Mouse (Mus musculus) NIH3T3 (cell line): ENCODE data around the gene Car11.
"Not testable (repeated sequence)": the region's sequence is repeated elsewhere in the genome, so short reads cannot be mapped to it uniquely, and the experiment has no call there.

Experiments used
- DNase-seq: peaks from one replicate; pipeline ENCODE4 v3.0.0-alpha.2; 2012; ENCODE audit warnings: low read depth

The Car11 gene

GRCm38 (mm10) chr7:45699523-45700141 is at the start of gene Car11:
Gene Car11 (plus strand): TSS chr7:45699843.
- DNase-seq = no peak

GRCm38 (mm10) chr7:45650484-45650883 is 49.2 kb upstream of the Car11 start:
- DNase-seq = not testable (repeated sequence)

DNA sequence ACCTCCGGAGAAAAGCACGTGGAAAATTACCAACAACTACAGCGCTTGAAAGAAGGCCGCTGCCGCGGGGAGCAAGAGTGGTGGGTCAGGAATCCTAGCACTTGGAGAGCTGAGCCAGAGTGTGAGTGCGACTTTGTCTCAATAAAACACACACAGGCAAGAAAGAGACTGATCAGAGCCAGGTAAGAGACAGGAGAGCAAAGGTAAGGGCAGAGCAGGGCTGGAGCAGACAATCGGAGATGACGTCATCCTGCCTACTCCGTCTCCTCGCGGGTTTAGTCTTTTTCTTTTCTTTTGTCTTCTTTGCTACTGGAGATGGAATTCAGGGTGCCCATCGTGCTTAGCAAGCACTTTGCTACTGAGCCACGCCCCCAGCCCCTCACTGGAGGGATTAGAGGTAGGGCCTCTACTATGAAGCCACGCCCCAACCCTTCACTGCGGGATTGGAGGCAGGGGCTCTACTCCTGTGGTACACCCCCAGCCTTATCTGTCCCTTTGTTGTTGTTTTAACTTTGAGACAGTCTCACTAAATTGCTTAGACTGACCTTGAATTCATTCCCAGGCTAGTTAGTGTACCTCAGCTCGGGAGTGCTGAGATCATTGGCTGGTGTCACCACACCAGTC is 45.1 kb upstream of the Car11 start:
- no peak for DNase-seq

- DNase-seq = no peak
Measured at GRCm38 (mm10) chr7:45660746-45661478, 38.7 kb upstream of the Car11 start.

- DNase-seq = not testable (repeated sequence)
Measured at GRCm38 (mm10) chr7:45661702-45662101, 37.9 kb upstream of the Car11 start.

DNA sequence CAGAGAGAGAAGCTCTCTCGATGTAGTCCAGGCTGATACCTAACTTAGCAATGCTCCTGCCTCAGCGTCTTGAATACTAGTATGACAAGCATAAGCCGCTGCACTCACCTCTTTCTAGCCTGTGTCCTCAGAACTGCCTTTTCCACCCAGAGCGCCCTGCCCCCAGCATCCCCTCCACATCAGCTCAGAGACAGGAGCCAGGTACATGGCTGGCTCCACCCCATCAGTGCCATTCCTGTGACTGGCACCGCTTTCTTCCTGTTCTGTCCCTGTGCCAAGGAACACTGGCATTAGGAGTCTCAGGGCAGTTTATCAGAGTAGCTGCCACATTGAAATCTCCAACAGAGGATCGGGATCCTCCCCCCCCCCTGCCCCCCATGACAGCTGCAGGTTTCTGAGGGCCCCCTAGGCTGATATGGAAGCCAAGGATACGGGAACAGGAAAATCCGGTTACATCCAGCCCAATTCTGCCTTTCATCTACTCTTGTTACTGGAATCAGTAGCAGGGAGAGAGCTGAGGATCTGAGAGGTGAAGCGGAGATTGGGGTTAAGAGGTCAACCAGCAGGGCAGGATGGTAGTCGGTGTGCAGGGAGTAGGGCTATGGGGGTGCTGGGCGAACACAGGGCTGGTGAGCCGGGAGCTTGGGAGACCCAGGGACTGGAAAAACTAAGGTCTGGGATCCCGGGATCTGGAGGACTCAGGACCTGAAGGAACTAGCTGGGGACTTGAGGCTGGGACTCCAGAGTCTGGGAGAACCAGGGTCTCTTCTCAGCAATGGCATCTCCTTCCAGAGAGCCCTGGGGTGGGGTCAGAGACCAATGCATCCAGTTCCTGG is 34.1 kb upstream of the Car11 start:
- DNase-seq = no peak

GRCm38 (mm10) chr7:45666161-45666560 is 33.5 kb upstream of the Car11 start, which contains the start of gene Fut2:
Gene Fut2 (minus strand): TSS chr7:45666394.
- DNase-seq = no peak

DNA sequence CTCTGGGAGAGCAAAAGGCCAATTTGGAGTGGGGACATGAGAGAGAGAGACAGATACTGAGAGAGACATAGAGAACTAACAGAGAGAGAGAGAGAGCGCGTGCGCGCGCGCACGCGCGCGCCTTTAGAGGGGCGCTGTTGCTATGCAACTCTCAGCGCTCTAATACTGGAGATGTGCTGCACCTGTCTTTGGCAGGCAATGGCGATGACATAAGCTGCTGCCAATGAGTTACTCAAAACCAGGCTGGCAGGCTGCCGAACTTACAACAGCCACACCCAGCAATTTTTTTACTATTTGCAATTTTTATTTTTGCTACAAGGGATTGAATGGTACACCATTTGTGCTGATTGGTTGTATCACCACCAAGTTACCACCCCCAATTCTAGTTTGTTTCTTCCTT is 31.9 kb upstream of the Car11 start:
- peak; percentile 56 for DNase-seq

GRCm38 (mm10) chr7:45668921-45669320 is 30.7 kb upstream of the Car11 start:
- no peak for DNase-seq

DNA sequence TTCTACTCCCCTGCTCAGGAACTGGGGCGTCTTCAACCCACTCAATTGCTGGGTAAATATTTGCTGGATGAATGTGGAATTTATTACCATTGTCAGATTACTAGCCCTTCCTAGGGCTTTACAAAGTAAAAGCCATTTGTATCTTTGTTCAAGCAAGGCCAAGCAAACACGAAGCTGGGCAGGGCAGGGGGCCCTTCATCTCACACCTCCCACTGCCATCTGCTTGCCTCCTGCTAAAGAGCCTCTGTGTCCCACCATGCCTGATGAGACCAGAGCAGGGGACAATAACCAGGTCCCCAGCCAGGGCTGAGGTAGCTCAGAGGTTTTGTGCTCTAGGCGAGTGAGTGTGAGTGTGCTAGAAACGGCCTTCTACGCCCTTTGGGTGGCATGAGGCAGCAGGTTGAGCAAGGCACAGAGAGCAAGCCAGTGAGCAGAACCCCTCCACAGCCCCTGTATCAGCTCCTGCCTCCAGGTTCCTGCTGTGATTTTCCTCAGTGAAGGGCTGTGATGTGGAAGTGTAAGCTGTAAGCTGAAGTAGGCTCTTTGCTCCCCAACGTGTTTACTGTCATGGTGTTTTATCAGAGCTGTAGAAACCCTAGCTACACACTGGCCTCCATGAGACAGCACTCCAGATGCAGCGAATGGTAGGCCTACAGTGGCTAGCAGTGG is 21.9 kb upstream of the Car11 start:
- no peak for DNase-seq

DNA sequence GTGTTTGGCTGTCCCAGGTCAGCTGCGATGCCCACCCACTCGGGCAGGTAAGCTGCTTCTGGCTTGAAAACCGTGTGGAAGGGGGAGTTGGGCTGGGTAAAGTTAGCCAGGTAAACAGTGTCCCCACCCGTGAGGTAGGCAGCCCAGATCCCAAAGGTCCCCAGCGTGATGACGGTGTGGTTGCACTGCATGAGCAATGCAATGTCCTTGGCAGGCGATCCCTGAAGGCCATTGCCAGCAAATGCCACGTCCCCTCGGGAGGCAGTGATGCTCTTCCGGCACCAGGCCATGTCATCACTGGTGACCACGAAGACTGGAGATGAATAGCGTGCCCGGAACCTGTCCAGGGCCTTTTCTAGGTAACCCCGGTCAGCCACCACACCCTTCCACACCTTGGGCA is 21.1 kb upstream of the Car11 start:
- no peak for DNase-seq

GRCm38 (mm10) chr7:45679966-45680621 is 19.5 kb upstream of the Car11 start:
- peak; percentile 87 for DNase-seq

DNA sequence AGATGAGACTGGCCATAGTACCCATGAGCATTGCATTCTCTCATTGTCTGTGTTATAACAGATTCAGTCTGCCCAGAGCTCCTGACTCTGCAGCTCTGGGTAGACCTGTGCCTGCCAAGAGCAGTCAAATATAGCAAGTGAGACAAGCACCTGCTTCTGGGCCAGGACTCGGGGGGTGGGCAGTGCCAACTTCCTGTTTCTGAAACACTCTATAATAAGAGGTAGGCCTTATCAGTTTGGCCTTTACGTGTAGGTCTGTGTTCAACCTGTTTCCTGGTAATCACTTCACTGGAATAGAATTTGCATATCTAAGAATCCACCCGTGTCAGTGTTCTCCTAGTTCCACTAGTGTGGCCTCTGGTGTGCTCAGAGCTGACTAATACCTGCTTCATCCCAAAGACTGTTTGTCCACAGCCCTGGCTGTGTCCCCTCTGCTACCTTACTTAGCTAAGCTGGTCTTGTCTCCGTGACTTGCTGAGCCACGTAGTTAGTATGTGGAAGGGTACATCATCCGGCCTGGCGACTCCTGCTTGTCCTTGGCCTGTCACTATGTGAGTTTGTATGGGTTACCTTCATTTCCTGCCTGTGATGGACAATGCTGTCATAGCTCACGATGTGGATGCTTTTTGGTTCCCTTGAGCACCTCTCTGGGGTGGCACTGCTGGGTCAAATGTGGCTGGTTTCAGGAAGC is 18.5 kb upstream of the Car11 start:
- no peak for DNase-seq

DNA sequence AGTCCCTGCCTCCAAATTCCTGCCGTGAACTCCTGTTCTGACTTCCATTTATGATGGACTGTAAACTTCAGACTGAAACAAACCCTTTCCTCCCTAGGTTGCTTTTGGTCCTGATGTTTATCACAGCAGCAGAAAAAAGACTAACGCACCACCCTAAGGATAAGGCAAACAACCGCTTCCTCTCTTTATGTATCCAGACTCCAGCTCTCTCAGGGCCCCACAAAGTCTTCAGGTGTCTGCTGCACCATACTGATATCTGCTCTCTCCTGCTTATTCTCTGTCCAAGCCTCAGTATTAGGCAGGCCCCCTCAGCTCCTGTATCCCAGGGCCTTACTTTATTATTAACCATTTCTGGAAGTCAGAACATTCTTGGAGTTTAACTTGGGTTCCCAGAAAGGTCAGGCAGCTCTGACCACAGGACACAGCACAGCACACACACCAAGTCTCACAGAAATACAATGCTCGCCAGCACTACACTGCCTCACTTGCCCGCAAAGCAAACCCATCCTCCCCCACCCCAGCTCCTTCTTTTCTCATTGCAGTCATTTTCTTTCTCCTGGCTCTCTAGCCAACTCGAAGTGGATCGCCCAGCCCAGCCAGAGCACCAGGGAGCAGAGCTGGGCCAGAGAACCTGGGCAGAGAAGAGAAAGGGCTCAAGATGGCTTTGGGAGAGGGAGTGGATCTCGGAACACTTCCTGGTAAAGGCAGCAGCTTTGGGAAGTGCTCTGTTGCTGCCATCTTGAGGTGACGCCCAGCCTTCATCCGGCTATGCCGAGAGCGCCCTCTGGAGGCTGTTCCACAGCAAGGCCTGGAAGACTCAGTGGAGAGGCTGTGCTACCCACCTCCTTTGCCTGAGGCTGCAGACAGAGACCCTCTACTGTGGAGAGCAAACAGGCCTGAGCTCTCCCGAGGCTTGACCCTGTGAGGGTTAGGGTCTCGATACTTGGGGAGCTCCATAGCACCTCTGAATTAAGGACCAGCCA is 17.2 kb upstream of the Car11 start:
- peak; percentile 97 for DNase-seq

GRCm38 (mm10) chr7:45683396-45684050 is 16.1 kb upstream of the Car11 start, which contains the start of gene Ntn5:
Gene Ntn5 (plus strand): TSS chr7:45684022.
- no peak for DNase-seq

GRCm38 (mm10) chr7:45685811-45686210 is 13.8 kb upstream of the Car11 start:
- DNase-seq = no peak

DNA sequence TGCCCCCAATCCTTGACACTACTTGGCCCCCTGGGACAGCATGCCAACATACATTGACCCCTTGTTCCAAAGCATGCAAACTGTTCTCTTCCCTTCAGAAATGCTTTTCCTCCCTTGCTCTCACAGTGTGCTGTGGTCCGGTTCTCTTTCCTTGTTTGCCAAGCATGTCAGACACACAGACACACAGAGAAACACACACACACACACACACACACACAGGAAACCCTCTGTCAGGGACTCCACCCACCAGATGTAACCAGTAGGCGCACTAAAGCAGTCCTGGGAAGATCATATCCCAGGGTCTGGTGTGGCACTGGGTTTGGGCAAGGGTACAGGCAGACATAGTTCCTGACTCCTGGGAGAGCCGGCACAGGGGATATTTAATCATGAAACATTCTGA is 12.8 kb upstream of the Car11 start:
- no peak for DNase-seq

GRCm38 (mm10) chr7:45689099-45689498 is 10.5 kb upstream of the Car11 start:
- no peak for DNase-seq

- DNase-seq = no peak
Measured at GRCm38 (mm10) chr7:45689800-45690199, 9.8 kb upstream of the Car11 start.
